Mouse (Mus musculus): ENCODE results near the gene Rfc4. TPM values are rescaled to one million over a fixed set of nuclear protein-coding genes. Genes with fewer than 3 reads are reported as not detected.
"Not testable (repeated sequence)": the region's sequence is repeated elsewhere in the genome, so short reads cannot be mapped to it uniquely, and the experiment has no call there.

Rfc4 gene
- total RNA-seq, 2 experiments from 2014 or later: 42.3 to 122 TPM

GRCm38 (mm10) chr16:23103038-23103745 lies 24.3 kb downstream of the Rfc4 start:
- ATAC-seq (ENCODE audit: poor library complexity, severe bottlenecking): no peak

GRCm38 (mm10) chr16:23102340-23103037 lies 25.0 kb downstream of the Rfc4 start:
- no peak for ATAC-seq (ENCODE audit: poor library complexity, severe bottlenecking)

- no peak for ATAC-seq (ENCODE audit: poor library complexity, severe bottlenecking)
Measured at GRCm38 (mm10) chr16:23100613-23101012, 26.9 kb downstream of the Rfc4 start.

- no peak for ATAC-seq (ENCODE audit: poor library complexity, severe bottlenecking)
Measured at GRCm38 (mm10) chr16:23100099-23100575, 27.4 kb downstream of the Rfc4 start.

GRCm38 (mm10) chr16:23099632-23100031 lies 27.9 kb downstream of the Rfc4 start:
- no peak for ATAC-seq (ENCODE audit: poor library complexity, severe bottlenecking)

- not testable (repeated sequence) for ATAC-seq (ENCODE audit: poor library complexity, severe bottlenecking)
Measured at GRCm38 (mm10) chr16:23098105-23098452, 29.5 kb downstream of the Rfc4 start.

GRCm38 (mm10) chr16:23097290-23098104 lies 30.0 kb downstream of the Rfc4 start:
- peak; percentile 38; the same call in 1 of the 2 replicates for ATAC-seq (ENCODE audit: poor library complexity, severe bottlenecking)

- ATAC-seq (ENCODE audit: poor library complexity, severe bottlenecking): 0 out of 2 replicates have a peak, but pooled peaks have one; percentile 12
Measured at GRCm38 (mm10) chr16:23096886-23097285, 30.7 kb downstream of the Rfc4 start.

- ATAC-seq (ENCODE audit: poor library complexity, severe bottlenecking): not testable (repeated sequence)
Measured at GRCm38 (mm10) chr16:23095581-23095980, 32.0 kb downstream of the Rfc4 start.

GRCm38 (mm10) chr16:23094136-23094535 lies 33.4 kb downstream of the Rfc4 start:
- no peak for ATAC-seq (ENCODE audit: poor library complexity, severe bottlenecking)

GRCm38 (mm10) chr16:23093321-23093953 lies 34.1 kb downstream of the Rfc4 start:
- no peak for ATAC-seq (ENCODE audit: poor library complexity, severe bottlenecking)

GRCm38 (mm10) chr16:23091345-23091744 lies 36.2 kb downstream of the Rfc4 start:
- ATAC-seq (ENCODE audit: poor library complexity, severe bottlenecking): peak; percentile 55

GRCm38 (mm10) chr16:23088491-23088890 lies 39.0 kb downstream of the Rfc4 start:
- ATAC-seq (ENCODE audit: poor library complexity, severe bottlenecking): not testable (repeated sequence)

GRCm38 (mm10) chr16:23087712-23088111 lies 39.8 kb downstream of the Rfc4 start:
- ATAC-seq (ENCODE audit: poor library complexity, severe bottlenecking): peak; percentile 54; the same call in 1 of the 2 replicates

GRCm38 (mm10) chr16:23087159-23087558 lies 40.4 kb downstream of the Rfc4 start:
- ATAC-seq (ENCODE audit: poor library complexity, severe bottlenecking): not testable (repeated sequence)

GRCm38 (mm10) chr16:23077516-23077915 lies 50.0 kb downstream of the Rfc4 start:
- ATAC-seq (ENCODE audit: poor library complexity, severe bottlenecking): not testable (repeated sequence)

Other genes starting within 250 kb of the Rfc4 start
- not detected in 2 replicates for gene Ahsg, start 236.5 kb downstream of the Rfc4 start, total RNA-seq (2015)
- gene Ahsg, start 236.5 kb downstream of the Rfc4 start, total RNA-seq (2017): not detected in 2 replicates
- gene Fetub, start 209.4 kb downstream of the Rfc4 start, total RNA-seq (2015): not detected in 2 replicates
- not detected in 2 replicates for gene Fetub, start 209.4 kb downstream of the Rfc4 start, total RNA-seq (2017)
- gene Hrg, start 176.7 kb downstream of the Rfc4 start, total RNA-seq (2015): not detected in 2 replicates
- gene Hrg, start 176.7 kb downstream of the Rfc4 start, total RNA-seq (2017): not detected in 2 replicates
- 0.80 and 1.7 TPM in 2 replicates for gene Kng2, start 98.3 kb downstream of the Rfc4 start, total RNA-seq (2015)
- 0.12 and 0.59 TPM in 2 replicates for gene Kng2, start 98.3 kb downstream of the Rfc4 start, total RNA-seq (2017)
- 0.46 TPM in 1 of 2 replicates, not detected in the other for gene Kng1, start 69.9 kb downstream of the Rfc4 start, total RNA-seq (2015)
- 0.11 and 0.41 TPM in 2 replicates for gene Kng1, start 69.9 kb downstream of the Rfc4 start, total RNA-seq (2017)
- gene Eif4a2, start 20.3 kb downstream of the Rfc4 start, total RNA-seq (2015): 299 and 324 TPM in 2 replicates
- 454 and 463 TPM in 2 replicates for gene Eif4a2, start 20.3 kb downstream of the Rfc4 start, total RNA-seq (2017)
- gene Adipoq, start 18.8 kb upstream of the Rfc4 start, total RNA-seq (2015): 0.55 and 0.80 TPM in 2 replicates
- gene Adipoq, start 18.8 kb upstream of the Rfc4 start, total RNA-seq (2017): 0.40 and 1.7 TPM in 2 replicates
- 2.4 and 2.8 TPM in 2 replicates for gene St6gal1, start 97.0 kb upstream of the Rfc4 start, total RNA-seq (2015)
- 2.3 and 3.3 TPM in 2 replicates for gene St6gal1, start 97.0 kb upstream of the Rfc4 start, total RNA-seq (2017)

Data from megakaryocyte, adult 5-6 weeks (primary cell).